Mouse (Mus musculus) G1E-ER4 (cell line): ENCODE measurements around the gene 4430402I18Rik. TPM values are rescaled to one million over a fixed set of nuclear protein-coding genes. Genes with fewer than 3 reads are reported as not detected.

Experiments
- GATA1 ChIP-seq: IDR thresholded peaks from one replicate; pipeline ENCODE4 v1.8.0; 2012; ENCODE audit warnings: low read length, inconsistent platforms
- polyA plus RNA-seq: library from polyadenylated mRNA; stranded (reverse); fragments of >175 nt; gene quantifications from 2 replicates; pipeline ENCODE4 v1.2.3, GENCODE M21; 2012

4430402I18Rik gene
- not detected in 2 replicates for polyA plus RNA-seq

- no peak for TF ChIP-seq GATA1
Measured at GRCm38 (mm10) chr19:28967652-28968051, at the start of gene 4430402I18Rik. Gene 4430402I18Rik (minus strand): TSS chr19:28967800.

- no peak for TF ChIP-seq GATA1
Measured at GRCm38 (mm10) chr19:29016786-29017185, 49.2 kb upstream of the 4430402I18Rik start.

DNA sequence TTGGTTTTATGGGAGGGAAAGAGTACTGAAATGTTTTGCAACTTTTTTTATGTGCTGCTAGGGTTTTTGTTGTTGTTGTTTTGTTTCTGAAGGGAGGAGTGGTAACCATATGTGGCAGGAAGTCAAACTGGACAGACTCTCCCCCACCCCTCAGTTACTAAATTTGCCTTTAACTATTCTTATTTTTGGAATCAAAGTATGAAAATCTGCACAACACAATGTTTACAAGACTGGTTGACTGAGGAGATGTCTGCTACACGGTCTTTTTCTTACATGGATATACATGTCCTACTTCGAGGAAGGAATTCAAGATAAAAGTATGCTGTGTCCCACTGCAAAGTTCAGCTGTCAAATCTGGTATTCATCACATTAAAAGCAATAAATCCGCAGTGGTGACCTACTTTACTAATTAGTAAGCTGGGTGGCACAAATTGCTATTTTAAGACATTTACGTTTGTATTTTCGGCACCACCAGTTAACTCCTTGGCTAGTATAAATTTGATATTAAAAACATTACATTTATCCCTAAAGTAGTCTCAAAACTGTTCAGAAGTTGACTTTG lies 48.7 kb upstream of the 4430402I18Rik start:
- TF ChIP-seq GATA1, result no peak

DNA sequence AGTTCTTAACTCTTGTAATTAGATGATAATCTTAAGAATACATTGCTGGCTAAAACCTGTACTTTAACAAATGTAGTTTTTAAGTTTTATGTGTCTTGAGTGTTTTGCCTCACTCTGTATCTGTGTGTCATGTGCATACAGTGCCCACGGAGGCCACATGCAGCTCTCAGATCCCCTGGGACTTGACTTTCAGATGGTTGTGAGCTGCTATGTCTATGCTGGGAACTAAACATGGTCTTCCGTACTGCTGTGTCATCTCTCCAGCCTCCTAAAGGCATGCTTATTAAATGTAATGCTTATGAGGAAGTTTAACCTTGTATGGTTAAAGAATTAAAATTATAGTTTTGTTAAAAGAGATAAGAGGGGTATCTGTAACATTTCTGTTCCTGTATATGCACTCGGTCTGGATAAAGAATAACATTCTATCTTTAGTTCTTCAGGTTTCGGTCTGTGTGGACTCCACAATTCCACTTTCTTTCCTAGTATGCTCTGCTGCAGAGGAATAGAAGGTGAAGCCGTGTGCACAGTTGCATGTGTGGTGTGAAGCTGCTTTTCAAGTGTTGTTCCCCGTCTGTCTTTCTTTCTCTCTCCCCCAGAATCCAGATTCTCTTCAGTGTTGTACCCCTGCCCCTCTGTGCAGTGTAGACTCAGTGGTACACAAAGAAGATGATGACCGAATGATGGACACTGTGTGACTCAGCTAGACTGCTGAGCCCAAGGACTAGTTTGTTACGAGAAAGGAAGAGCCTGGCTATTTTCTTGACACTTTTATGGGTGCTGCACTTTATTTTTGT lies 48.0 kb upstream of the 4430402I18Rik start:
- no peak for TF ChIP-seq GATA1

DNA sequence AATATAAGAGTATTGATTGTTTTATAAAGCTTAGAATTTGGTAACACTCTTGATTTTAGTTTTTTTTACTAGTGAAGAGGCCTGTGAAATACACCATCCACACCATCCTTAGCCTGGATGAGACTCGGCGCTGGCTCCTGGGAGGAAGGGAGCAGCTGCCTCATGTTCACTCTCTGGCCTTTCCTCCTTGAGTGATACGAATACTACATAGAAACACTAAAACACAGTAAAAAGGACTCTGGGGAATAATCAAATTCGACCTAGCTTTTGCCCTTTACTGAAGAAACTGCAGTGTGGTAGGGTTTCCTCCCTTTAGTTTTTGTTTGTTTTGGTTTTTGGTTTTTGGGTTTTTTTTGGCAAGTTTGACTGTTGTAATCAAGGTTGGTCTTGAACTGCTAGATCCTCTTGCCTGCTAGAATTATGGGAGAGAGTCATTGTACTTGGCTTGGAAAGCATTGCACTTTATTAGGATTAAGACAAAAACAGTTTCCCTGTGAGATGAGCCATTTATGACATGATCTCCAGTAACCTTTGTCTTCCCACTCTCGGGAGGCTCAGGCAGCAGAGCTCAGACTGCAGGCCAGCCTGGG lies 47.0 kb upstream of the 4430402I18Rik start:
- no peak for TF ChIP-seq GATA1

DNA sequence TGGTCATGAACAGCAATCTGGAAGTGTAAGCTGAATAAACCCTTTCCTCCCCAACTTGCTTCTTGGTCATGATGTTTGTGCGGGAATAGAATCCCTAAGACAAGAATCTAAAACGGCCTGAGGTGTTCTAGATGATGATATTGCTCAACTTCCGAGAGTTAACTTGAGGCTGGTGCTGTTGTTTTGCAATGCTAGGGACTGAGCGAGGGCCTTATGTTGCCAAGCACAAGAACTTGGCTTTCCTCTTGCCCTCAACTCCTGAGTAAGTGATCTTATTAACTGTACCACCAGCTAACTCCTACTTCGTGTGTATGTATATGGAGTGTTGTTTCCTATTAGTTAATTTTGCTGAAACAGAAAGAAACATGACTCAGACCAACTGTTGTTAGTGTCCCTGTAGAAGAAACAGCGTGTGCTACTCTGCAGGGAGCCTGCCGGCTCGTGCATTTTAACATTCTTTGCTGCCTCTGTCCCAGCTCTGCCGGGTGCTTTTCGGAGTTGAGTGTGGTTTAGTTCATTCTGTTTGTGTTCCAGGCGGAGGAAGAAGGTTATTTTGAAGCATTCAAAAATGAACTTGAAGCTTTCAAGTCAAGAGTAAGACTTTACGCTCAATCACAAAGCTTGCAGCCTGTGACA lies 43.9 kb upstream of the 4430402I18Rik start:
- no peak for TF ChIP-seq GATA1

DNA sequence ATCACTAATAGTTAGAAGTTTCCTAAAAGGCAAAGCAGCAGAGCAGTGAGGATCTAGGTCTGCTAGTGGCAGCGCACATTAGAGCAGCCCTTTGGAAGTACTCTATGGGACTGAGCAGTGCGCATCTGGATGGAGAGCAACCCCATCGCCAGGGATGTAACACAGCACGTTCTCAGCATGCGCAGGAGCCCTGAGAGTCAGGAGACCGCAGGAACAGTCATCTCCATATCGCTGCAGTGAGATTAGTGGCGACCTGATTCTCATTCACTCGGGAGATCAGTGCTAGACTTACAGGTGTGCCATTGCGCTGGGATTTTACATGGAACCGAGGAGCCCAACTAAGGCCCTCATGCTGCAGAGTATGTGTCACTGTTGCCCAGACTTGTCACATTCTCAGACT lies 41.4 kb upstream of the 4430402I18Rik start:
- no peak for TF ChIP-seq GATA1

GRCm38 (mm10) chr19:29008069-29008706 lies 40.6 kb upstream of the 4430402I18Rik start:
- TF ChIP-seq GATA1, result no peak

- TF ChIP-seq GATA1, result no peak
Measured at GRCm38 (mm10) chr19:28997976-28998630, 30.5 kb upstream of the 4430402I18Rik start.

- TF ChIP-seq GATA1, result no peak
Measured at GRCm38 (mm10) chr19:28995366-28995765, 27.8 kb upstream of the 4430402I18Rik start.

GRCm38 (mm10) chr19:28994870-28995269 lies 27.3 kb upstream of the 4430402I18Rik start:
- TF ChIP-seq GATA1, result no peak

- TF ChIP-seq GATA1, result no peak
Measured at GRCm38 (mm10) chr19:28991391-28991790, 23.8 kb upstream of the 4430402I18Rik start.

DNA sequence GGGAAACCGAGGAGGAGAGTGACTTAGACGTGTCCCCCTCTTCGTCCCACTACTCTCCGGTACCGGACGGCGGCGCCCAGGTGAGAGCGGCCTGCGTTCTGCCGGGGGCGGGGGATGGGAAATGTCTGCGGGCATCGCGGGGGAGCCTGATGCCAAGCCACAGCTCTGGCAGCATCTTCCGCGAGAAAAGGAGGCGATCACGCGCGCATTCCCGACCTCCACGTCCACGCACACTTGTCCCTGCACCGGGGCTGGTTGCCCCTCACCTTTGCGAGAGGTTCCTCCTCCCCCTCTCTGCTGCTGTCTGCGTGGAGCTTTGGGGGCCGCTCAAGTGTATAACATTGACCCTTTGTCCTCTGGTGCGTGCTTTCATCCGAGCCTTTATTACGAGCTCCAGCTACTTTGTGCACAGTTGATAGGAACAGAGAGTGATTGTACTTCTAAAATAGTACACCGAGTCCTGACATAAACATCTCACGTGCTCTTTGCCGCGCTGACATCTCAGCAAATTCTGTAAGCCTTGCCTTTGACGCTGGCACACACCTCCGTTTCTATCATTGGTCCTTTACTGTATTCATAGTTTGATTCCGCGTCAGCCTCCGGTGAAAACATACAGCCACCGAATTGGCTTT lies 23.1 kb upstream of the 4430402I18Rik start:
- TF ChIP-seq GATA1, result no peak

- no peak for TF ChIP-seq GATA1
Measured at GRCm38 (mm10) chr19:28990194-28990589, 22.6 kb upstream of the 4430402I18Rik start, which contains the start of gene Cdc37l1. Gene Cdc37l1 (plus strand): TSS chr19:28990352.

DNA sequence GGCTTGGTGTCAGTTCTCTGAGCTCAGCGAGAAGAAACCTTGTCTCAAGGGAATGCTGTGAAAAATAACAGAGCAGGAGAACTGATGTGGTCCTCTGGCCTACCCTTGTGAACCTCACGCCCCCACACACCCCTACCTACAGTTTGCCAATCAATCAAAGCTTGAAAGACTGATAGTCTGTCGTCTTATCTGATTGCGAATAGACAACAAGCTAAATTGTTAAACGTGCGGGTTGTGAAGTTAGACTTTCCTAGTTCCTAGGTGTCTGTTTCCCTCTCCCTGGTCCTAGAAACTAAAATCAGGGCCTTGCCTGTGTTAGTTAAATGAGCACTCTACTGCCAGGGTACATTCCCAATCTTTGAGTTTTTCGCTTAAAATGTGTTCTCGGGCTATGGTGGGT lies 21.9 kb upstream of the 4430402I18Rik start:
- TF ChIP-seq GATA1, result peak; percentile 27
